Mouse (Mus musculus) frontal cortex, adult 2 months (tissue): ENCODE measurements at regions not wholly inside any gene's neighbourhood (a gene's known extent, or its start where the extent isn't known, plus 50 kb on each side); places are given as distances from the start of the nearest gene placed in this dataset.

Source experiments
- DNase-seq, 2 experiments: peaks; one replicate each; pipeline ENCODE4 v3.0.0; 2022; ENCODE audit warnings: low spot score in 1 of 2; ENCODE audit errors: extremely low spot score in 1 of 2

GRCm38 (mm10) chr5:111829891-111830290 lies 96.2 kb downstream of the Gm26897 start:
- no peak for DNase-seq

- DNase-seq = no peak
These were observed 102.3 kb downstream of the Gm26897 start for GRCm38 (mm10) chr5:111835737-111836667.

- DNase-seq = no peak
These were observed 103.0 kb downstream of the Gm26897 start for GRCm38 (mm10) chr5:111836668-111837234.

- DNase-seq = no peak
These were observed 108.7 kb downstream of the Gm26897 start for GRCm38 (mm10) chr5:111842461-111842860.

- DNase-seq = no peak
These were observed 110.0 kb downstream of the Gm26897 start for GRCm38 (mm10) chr5:111843622-111844239.

GRCm38 (mm10) chr5:111844528-111844927 lies 110.8 kb downstream of the Gm26897 start:
- DNase-seq = no peak

- DNase-seq = no peak
These were observed 115.2 kb downstream of the Gm26897 start for GRCm38 (mm10) chr5:111848917-111849316.

GRCm38 (mm10) chr5:111852682-111853081 lies 119.0 kb downstream of the Gm26897 start:
- DNase-seq = no peak

GRCm38 (mm10) chr5:111855366-111855765 lies 121.6 kb downstream of the Gm26897 start:
- DNase-seq = no peak

- DNase-seq = no peak
These were observed 123.5 kb downstream of the Gm26897 start for GRCm38 (mm10) chr5:111857200-111857599.

GRCm38 (mm10) chr5:111860436-111860835 lies 126.7 kb downstream of the Gm26897 start:
- DNase-seq = no peak

- DNase-seq = no peak
These were observed 128.6 kb downstream of the Gm26897 start for GRCm38 (mm10) chr5:111862331-111862730.

GRCm38 (mm10) chr5:111863922-111864321 lies 130.2 kb downstream of the Gm26897 start:
- DNase-seq = no peak

GRCm38 (mm10) chr5:111864606-111865005 lies 130.9 kb downstream of the Gm26897 start:
- DNase-seq = peak; percentile 24 to 62

GRCm38 (mm10) chr5:111869011-111869410 lies 135.3 kb downstream of the Gm26897 start:
- no peak for DNase-seq

- DNase-seq = no peak
These were observed 143.6 kb downstream of the Gm26897 start for GRCm38 (mm10) chr5:111877165-111877793.

GRCm38 (mm10) chr5:111879044-111879443 lies 145.3 kb downstream of the Gm26897 start:
- no peak for DNase-seq

GRCm38 (mm10) chr5:111880268-111880667 lies 146.5 kb downstream of the Gm26897 start:
- DNase-seq = no peak

GRCm38 (mm10) chr5:111881517-111881916 lies 147.8 kb downstream of the Gm26897 start:
- no peak for DNase-seq

- DNase-seq = no peak
These were observed 153.6 kb downstream of the Gm26897 start for GRCm38 (mm10) chr5:111887281-111887680.

- peak in 1 of 2 experiments; percentile 39 for DNase-seq
These were observed 157.1 kb downstream of the Gm26897 start for GRCm38 (mm10) chr5:111890800-111891199.
